Mouse (Mus musculus) embryonic facial prominence, embryonic 11.5 days (tissue): ENCODE results near the gene Sytl1. TPM values are rescaled to one million over a fixed set of nuclear protein-coding genes. Genes with fewer than 3 reads are reported as not detected.

Source experiments
- ATAC-seq: fragments of 200-750 bp; cut with Nextera tagmentation; replicated peaks from 2 replicates; pipeline ENCODE4 v1.8.0; 2017; ENCODE audit warnings: low read depth; ENCODE audit not compliant: insufficient number of reproducible peaks, low FRiP score, low TSS enrichment
- DNase-seq: peaks from one replicate; pipeline ENCODE4 v3.0.0-alpha.2; 2015; ENCODE audit warnings: low spot score
- H3K27ac ChIP-seq: fragments of 300-500 bp; sonication (generic); replicated peaks from 2 replicates; pipeline ENCODE4 v1.5.1; 2014; ENCODE audit warnings: mild to moderate bottlenecking, low read depth, low read length, control low read depth
- H3K27me3 ChIP-seq: fragments of 300-500 bp; sonication (generic); 2 replicates; pipeline ENCODE4 v1.6.1; 2014; ENCODE audit warnings: mild to moderate bottlenecking, low read length, moderate library complexity, mixed read lengths; ENCODE audit not compliant: control insufficient read depth, insufficient read depth
- H3K36me3 ChIP-seq: fragments of 300-500 bp; sonication (generic); replicated peaks from 2 replicates; pipeline ENCODE4 v1.6.1; 2014; ENCODE audit warnings: low read depth, mild to moderate bottlenecking, low read length, moderate library complexity, mixed read lengths; ENCODE audit not compliant: control insufficient read depth, insufficient read depth
- H3K4me1 ChIP-seq: fragments of 300-500 bp; sonication (generic); 2 replicates; pipeline ENCODE4 v1.6.1; 2014; ENCODE audit warnings: low read length, mixed read lengths; ENCODE audit not compliant: control insufficient read depth, insufficient read depth
- H3K4me2 ChIP-seq: fragments of 300-500 bp; sonication (generic); 2 replicates; pipeline ENCODE4 v1.6.1; 2014; ENCODE audit warnings: low read depth, mild to moderate bottlenecking, control low read depth, low read length, moderate library complexity
- H3K4me3 ChIP-seq: fragments of 300-500 bp; sonication (generic); 2 replicates; pipeline ENCODE4 v1.5.1; 2014; ENCODE audit warnings: low read depth, low read length, control low read depth
- H3K9ac ChIP-seq: fragments of 300-500 bp; sonication (generic); replicated peaks from 2 replicates; pipeline ENCODE4 v1.6.1; 2014; ENCODE audit warnings: mild to moderate bottlenecking, control low read depth, low read length
- H3K9me3 ChIP-seq: fragments of 300-500 bp; sonication (generic); replicated peaks from 2 replicates; pipeline ENCODE4 v1.6.1; 2016; ENCODE audit warnings: mild to moderate bottlenecking, low read length, inconsistent platforms, mixed read lengths; ENCODE audit not compliant: control insufficient read depth
- WGBS: fragments of 180-500 bp; shearing (Covaris S2); extraction: QIAGEN DNeasy Blood & Tissue Kit; methylation state at CpG from one replicate; pipeline ENCODE4 v1.1.7; 2014; 5-methylcytosine and 5-hydroxymethylcytosine counted together
- polyA plus RNA-seq: library from polyadenylated mRNA; unstranded; fragments of >200 nt; fragmentation: Nextera tagmentation; extraction: Ambion mirVana; gene quantifications from 2 replicates; pipeline ENCODE4 v1.2.1, GENCODE M21; 2014

Gene Sytl1
- polyA plus RNA-seq, 1 experiment from 2014 or later, result 1.2 TPM

DNA sequence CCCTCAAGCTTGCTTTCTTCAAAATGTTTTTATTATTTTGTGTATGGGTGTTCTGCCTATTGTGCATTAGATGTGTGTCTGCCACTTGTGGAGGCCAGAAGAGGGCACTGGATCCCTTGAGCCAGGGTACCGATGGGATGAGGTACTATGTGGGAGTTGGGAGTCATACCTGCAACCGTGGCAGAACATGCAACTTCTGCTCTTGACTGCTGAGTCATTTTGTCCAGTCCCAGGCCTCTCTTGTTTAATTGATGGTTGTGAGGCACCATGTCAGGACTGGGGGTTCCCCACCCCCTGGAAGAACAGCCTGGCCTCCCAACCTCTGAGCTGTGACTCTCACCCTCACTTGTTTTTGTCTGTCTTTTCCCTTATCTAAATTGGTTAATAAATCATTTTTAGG, 1.6 kb upstream of the Sytl1 start:
- no peaks in the 10 kb centered on the region for H3K27me3 ChIP-seq
- H3K27ac ChIP-seq, result no peak overlapping the region
- H3K4me1 ChIP-seq, result no peaks in the 10 kb centered on the region; the same call in 1 of the 2 replicates
- peaks cover 25% of the 10 kb centered on the region for H3K36me3 ChIP-seq
- WGBS, result 91% methylated on average over 2 of the region's 2 CpGs
- H3K4me3 ChIP-seq, result no peak overlapping the region
- DNase-seq (no peak), ATAC-seq (no peak)
- H3K9ac ChIP-seq, result no peak overlapping the region
- no peaks in the 10 kb centered on the region for H3K9me3 ChIP-seq
- no peak overlapping the region for H3K4me2 ChIP-seq

DNA sequence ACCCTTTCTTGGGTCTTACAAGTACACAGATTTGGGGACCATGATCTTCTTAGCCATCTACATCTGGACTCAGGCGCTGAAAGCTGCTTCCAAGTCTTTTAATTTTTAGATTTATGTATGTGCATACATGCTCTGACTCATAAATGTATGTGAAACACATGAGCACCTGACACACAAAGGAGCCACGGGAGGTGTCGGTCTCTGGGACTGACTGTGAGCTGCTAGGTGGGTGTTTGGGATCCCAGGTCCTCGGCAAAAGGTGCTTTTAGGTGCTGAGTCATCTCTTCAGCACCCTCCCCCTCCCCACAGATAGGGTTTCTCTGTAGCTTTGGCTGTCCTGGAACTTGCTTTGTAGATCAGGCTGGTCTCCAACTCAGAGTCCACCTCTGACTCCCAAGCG, 843 bp upstream of the Sytl1 start:
- no peak overlapping the region for H3K9ac ChIP-seq
- no peak for ATAC-seq
- no peaks in the 10 kb centered on the region; the same call in 1 of the 2 replicates for H3K4me1 ChIP-seq
- H3K4me3 ChIP-seq, result no peak overlapping the region
- no peaks in the 10 kb centered on the region for H3K27me3 ChIP-seq
- 91% methylated on average over 5 of the region's 5 CpGs for WGBS
- H3K9me3 ChIP-seq, result no peaks in the 10 kb centered on the region
- no peak overlapping the region for H3K4me2 ChIP-seq
- DNase-seq, result no peak
- peaks cover 22% of the 10 kb centered on the region for H3K36me3 ChIP-seq
- H3K27ac ChIP-seq, result no peak overlapping the region

- DNase-seq (no peak), ATAC-seq (no peak)
- peaks cover 3% of the 10 kb centered on the region; the same call in 1 of the 2 replicates for H3K27me3 ChIP-seq
- no peaks in the 10 kb centered on the region for H3K9me3 ChIP-seq
- peaks cover 14% of the 10 kb centered on the region for H3K36me3 ChIP-seq
- H3K27ac ChIP-seq, result no peak overlapping the region
- 61% methylated on average over 7 of the region's 7 CpGs for WGBS
- H3K4me2 ChIP-seq, result no peak overlapping the region
- no peak overlapping the region for H3K4me3 ChIP-seq
- H3K9ac ChIP-seq, result no peak overlapping the region
- no peaks in the 10 kb centered on the region; the same call in 1 of the 2 replicates for H3K4me1 ChIP-seq
Measured at GRCm38 (mm10) chr4:133262375-133262765, 543 bp downstream of the Sytl1 start.

DNA sequence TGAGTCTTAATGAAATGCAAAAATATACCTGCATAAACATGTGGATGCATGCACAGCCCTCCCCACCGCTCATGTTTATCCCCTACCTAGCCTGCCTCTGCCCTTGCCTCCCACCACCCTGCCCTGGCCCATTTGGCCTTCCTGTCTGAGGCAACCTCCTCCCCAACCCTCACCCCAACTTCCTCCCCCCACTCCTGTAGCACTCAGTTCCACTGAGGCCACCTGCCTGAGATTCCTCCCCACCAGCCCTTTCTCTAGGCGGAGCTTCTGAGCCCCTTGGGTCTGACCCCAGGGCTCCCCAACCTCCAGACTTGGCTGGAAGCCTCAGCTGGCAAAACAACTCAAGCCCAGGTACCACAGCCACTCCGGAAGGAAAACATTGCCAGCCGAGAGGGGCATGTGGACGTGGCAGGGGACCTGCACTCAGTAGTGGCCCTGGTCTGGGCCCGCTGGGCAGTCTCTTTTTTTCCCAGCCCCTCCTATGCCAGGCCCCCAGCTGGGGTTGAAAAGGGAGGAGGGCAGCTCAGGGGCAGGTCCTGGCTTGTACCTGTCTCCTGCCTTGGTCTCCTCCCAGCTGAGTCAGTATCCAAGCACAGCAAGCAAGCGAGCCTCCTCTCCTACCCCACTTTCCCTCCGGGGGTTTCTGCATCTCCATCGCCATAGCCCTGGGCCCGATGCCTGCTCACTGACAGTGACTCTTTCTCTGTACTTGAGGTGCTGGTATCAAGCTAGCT, 1.1 kb downstream of the Sytl1 start:
- H3K27ac ChIP-seq, result no peak overlapping the region
- H3K4me1 ChIP-seq, result no peaks in the 10 kb centered on the region; the same call in 1 of the 2 replicates
- H3K9ac ChIP-seq, result no peak overlapping the region
- DNase-seq (no peak), ATAC-seq (no peak)
- whole genome bisulfite sequencing, result 41% methylated on average over 10 of the region's 10 CpGs
- no peak overlapping the region for H3K4me3 ChIP-seq
- no peak overlapping the region for H3K4me2 ChIP-seq
- peaks cover 3% of the 10 kb centered on the region; the same call in 1 of the 2 replicates for H3K27me3 ChIP-seq
- peaks cover 14% of the 10 kb centered on the region for H3K36me3 ChIP-seq
- H3K9me3 ChIP-seq, result no peaks in the 10 kb centered on the region

GRCm38 (mm10) chr4:133257798-133258408, 5.0 kb downstream of the Sytl1 start:
- H3K36me3 ChIP-seq, result no peaks in the 10 kb centered on the region
- no peak overlapping the region for H3K27ac ChIP-seq
- H3K4me2 ChIP-seq, result no peak overlapping the region
- no peak; the same call in 1 of the 2 replicates for ATAC-seq
- H3K4me3 ChIP-seq, result no peak overlapping the region
- H3K4me1 ChIP-seq, result no peaks in the 10 kb centered on the region; the same call in 1 of the 2 replicates
- no peak for DNase-seq
- peaks cover 10% of the 10 kb centered on the region for H3K27me3 ChIP-seq
- 71% methylated on average over 12 of the region's 12 CpGs for WGBS
- H3K9me3 ChIP-seq, result no peaks in the 10 kb centered on the region
- H3K9ac ChIP-seq, result no peak overlapping the region

DNA sequence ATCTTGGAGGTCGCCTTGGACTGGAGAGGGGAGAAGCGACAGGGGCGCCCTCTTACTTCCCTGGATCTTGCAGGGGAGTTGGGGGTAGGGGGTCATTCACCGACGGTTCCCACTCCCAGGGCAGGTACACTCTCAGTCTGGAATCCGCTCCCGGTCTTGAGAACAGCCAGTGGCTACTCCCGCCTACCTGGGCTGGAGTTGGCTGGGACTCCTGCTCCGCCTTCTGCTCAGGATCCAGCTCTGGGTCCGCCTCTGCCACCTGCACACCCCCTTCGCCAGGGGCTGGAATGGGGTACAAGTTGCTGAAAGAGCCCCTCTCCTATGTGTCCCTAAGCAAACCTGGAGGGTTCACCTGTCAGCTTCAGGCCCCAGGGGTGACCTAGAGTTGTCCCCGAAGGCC, 5.7 kb downstream of the Sytl1 start:
- ATAC-seq, result no peak

DNA sequence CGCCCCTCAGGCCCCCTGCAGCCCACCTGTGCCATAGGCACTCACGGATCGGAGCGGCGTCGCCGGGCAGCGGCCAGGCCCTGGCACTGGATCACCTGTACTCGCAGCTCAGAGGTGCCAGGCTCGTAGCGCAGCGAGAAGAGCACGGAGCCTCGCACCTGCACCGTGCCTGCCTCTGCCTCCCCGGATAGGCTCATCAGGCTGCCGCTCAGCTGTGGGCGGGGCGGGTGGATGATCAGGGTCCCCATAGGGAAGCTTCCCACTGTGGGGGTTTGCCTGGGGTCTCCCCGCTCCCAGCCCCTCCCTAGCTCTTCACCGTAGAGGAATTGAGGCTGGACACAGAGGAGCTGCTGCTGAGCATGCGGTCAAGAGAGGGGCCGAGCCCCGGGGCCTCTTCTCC, 6.1 kb downstream of the Sytl1 start:
- no peak overlapping the region for H3K27ac ChIP-seq
- H3K27me3 ChIP-seq, result peaks cover 19% of the 10 kb centered on the region
- H3K9me3 ChIP-seq, result no peaks in the 10 kb centered on the region
- no peak for ATAC-seq
- H3K4me2 ChIP-seq, result no peak overlapping the region
- no peak overlapping the region for H3K4me3 ChIP-seq
- H3K36me3 ChIP-seq, result no peaks in the 10 kb centered on the region
- no peak overlapping the region for H3K9ac ChIP-seq
- no peak for DNase-seq
- H3K4me1 ChIP-seq, result no peaks in the 10 kb centered on the region; the same call in 1 of the 2 replicates
- WGBS, result 17% methylated on average over 24 of the region's 24 CpGs

More for the DNA sequence above, 5.7 kb downstream of the Sytl1 start:
- Histone ChIP-seq H3K9ac (no peak overlapping the region), H3K4me1 (no peaks in the 10 kb centered on the region; the same call in 1 of the 2 replicates), H3K4me3 (no peak overlapping the region), H3K4me2 (no peak overlapping the region), H3K27me3 (peaks cover 14% of the 10 kb centered on the region), H3K36me3 (no peaks in the 10 kb centered on the region), H3K27ac (no peak overlapping the region), H3K9me3 (no peaks in the 10 kb centered on the region)
- WGBS, result 31% methylated on average over 12 of the region's 12 CpGs
- DNase-seq, result no peak

GRCm38 (mm10) chr4:133255392-133255791, 7.5 kb downstream of the Sytl1 start:
- Histone ChIP-seq H3K4me1 (no peaks in the 10 kb centered on the region; the same call in 1 of the 2 replicates), H3K4me2 (no peak overlapping the region), H3K36me3 (no peaks in the 10 kb centered on the region), H3K9me3 (no peaks in the 10 kb centered on the region), H3K27ac (no peak overlapping the region), H3K27me3 (peaks cover 31% of the 10 kb centered on the region), H3K4me3 (no peak overlapping the region), H3K9ac (no peak overlapping the region)
- DNase-seq, result no peak
- no peak for ATAC-seq
- 61% methylated on average over 6 of the region's 6 CpGs for WGBS
